Mouse (Mus musculus) thymus, postnatal 10 days (tissue): ENCODE measurements around the gene Hoxa13.
A peak's percentile ranks its signal among the peaks of the same experiment; 100 is the strongest.

Source experiments
- DNase-seq, 2 experiments: peaks; one replicate each; pipeline ENCODE4 v3.0.0; 2021; ENCODE audit warnings: low spot score in 2 of 2

Hoxa13 gene

GRCm38 (mm10) chr6:52252016-52252774 lies 8.5 kb downstream of the Hoxa13 start:
- no peak for DNase-seq

DNA sequence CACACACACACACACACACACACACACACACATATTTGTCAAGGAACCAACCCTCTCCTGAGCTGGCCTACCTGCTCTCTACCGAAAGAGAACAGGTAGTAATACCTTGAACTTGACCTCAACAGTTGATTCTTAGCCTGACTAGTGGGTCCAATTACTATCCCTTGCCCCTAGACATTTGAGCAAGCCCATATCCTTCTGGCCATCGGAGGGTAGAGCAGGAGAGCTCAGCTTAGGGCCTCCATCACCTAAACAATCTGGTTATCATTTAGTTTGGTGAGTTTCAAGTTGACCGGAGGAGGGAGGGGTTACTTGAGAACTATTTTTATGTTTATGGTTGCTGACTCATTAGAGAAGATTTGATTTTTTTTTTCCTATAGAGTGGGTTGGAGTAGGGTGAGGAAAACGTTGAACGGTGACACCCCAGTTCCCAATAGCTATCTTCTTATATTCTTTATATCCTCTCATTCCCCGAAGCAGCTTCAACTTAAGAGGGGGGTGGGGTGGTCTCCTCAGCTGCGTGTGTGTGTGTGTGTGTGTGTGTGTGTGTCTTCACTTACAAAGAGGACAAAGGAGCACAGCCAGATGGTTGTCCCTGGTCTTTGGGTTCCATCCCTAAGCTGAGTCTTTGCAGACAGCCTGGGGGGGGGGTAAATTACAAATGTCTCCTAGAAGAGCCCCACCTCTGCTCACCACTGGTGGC lies 9.4 kb downstream of the Hoxa13 start:
- no peak for DNase-seq

DNA sequence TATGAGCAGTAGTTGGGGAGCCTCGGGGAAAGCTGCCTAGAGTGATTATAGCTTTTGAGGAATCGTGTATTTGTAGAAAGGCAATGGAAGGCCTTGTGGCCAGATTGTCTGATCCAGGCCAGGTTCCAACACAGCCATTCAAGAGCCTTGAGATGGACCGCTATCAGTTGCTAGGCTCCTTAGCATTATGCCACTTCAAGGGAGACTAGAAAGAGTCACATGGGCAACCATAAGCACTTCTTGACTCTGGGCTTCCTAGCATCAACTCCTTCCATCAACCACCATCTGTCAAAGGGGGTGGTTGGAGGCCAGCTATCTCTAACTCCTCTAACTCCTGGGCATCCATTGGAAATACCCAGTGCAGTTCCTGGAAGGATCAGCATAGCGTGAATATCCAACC lies 10.9 kb downstream of the Hoxa13 start:
- no peak for DNase-seq

- DNase-seq, result no peak
These were observed 11.3 kb downstream of the Hoxa13 start for GRCm38 (mm10) chr6:52249415-52249738.

- no peak for DNase-seq
These were observed 11.9 kb downstream of the Hoxa13 start for GRCm38 (mm10) chr6:52248638-52249414.

- DNase-seq, result no peak
These were observed 12.7 kb downstream of the Hoxa13 start for GRCm38 (mm10) chr6:52247766-52248637.

DNA sequence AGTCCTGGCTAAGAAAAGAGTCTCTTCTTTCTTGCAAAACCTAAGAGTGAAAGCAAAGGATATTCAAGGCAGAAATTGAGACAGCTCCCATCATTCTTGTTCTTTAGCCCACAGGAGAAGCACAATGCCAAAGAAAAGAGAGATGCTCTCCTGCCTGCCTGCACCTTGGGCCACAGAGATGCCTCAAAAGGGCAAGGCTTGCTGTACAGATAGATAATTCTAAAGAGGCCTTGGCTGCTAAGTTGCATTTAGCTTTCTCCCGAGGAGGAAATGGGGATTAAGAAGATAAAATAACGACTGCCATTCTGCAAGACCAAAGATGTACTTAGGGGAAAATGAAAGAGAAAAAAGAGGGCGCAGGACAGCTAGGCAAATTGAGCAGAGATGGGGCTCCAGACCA lies 13.8 kb downstream of the Hoxa13 start:
- no peak for DNase-seq

- no peak for DNase-seq
These were observed 14.3 kb downstream of the Hoxa13 start for GRCm38 (mm10) chr6:52246403-52246803.

DNA sequence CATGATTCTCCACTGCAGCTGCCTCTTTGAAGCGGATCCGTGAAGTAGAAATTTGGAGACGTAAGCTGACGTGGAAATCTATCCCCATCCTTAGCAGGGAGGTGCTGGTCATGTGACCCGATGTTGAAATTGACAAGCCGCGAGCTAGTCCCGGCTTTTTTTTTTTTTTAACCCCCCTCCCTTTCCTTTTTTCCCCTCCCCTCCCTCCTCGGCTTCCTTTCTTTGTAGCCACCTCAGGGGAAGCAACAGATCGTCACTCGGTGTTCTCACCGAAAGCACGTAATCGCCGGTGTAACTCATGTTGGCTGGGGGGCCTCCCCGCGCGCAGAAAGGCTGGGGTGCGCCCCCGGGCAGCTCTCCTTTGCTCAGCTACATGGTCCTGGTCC lies 14.9 kb downstream of the Hoxa13 start, which contains the start of gene Hoxa11:
Gene Hoxa11, minus strand, starts transcription at position 54 of the 386 bp plus-strand sequence.
- no peak for DNase-seq

GRCm38 (mm10) chr6:52245040-52245756 lies 15.5 kb downstream of the Hoxa13 start:
- no peak for DNase-seq

DNA sequence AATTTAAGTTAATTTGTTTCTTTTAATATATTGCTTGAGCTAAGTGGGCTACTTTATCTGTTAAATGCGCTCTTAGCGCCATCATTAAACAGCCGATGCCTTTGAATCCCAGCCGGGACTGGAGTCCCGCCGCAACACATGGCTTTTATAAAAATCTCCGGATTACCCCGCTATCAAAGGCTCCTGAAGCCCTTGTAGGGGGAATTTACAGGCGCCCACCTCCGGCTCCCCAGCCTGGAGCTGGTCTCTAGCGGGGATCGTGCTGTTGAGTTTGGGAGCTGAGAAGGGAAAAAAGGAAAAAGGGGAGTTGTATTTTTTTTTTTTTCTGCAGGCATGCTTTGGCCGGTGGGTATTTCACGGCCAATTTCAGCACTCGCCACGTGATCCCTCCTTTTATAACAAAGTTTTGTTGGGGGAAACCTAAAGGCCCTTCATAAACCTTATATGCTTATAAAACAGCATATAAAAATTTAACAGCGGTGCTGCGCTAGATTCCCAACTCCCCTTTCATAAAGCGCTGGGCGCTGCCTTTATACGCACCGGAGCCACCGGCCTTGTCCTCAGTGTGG lies 16.1 kb downstream of the Hoxa13 start:
- DNase-seq, result no peak

DNA sequence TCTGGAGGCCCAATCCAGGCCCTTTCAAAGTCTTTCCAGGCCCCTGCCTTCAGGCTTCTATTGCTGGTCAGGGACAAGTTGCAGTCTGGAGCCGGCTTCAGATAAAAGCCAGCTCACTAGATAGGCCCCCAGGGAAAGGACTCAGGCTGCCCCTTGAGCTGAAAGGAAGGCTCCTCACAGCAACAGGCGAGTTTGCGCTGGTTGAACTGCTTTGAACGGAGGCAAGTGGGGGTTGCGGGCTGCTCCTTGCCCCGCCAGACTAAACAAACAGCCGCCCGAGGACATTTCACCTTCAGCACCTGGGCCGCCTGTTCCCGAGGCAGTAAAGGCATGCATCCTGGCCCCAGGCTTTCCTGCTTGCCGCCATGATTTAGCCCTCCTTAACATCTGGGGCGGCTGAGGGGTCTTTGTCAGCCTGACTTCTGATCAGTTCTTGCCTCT lies 17.0 kb downstream of the Hoxa13 start:
- no peak for DNase-seq

GRCm38 (mm10) chr6:52242801-52243332 lies 17.8 kb downstream of the Hoxa13 start:
- DNase-seq, result no peak

DNA sequence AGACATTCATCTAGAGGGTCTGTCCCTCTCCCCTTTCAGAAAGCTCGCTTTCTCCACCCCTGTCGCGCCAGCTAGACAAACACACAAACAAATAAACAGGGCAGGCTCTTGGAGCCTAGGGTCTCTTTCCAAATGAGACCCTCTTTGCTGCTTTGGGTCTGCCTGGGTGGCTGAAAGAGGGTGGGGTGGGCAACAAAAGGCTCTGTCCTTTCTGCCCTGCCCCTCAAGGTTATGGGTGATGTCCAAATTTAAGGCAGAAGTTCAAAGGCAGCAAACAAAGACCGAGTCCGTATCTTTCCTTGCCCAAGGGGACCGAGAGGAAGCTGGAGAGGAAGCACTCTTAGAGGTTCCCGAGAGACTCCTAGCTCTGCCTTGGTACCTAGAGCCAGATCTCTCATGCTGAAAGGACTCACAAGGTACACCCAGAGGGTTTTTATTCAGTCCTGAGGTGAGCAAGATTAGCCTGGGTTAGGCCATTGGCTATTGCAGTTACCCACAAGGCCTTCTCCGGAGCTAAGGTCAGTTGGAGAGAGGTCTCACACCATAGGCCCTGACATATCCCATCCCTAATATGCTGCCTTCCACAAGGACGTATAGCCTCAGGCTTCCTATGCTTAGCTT lies 19.6 kb downstream of the Hoxa13 start:
- no peak for DNase-seq

DNA sequence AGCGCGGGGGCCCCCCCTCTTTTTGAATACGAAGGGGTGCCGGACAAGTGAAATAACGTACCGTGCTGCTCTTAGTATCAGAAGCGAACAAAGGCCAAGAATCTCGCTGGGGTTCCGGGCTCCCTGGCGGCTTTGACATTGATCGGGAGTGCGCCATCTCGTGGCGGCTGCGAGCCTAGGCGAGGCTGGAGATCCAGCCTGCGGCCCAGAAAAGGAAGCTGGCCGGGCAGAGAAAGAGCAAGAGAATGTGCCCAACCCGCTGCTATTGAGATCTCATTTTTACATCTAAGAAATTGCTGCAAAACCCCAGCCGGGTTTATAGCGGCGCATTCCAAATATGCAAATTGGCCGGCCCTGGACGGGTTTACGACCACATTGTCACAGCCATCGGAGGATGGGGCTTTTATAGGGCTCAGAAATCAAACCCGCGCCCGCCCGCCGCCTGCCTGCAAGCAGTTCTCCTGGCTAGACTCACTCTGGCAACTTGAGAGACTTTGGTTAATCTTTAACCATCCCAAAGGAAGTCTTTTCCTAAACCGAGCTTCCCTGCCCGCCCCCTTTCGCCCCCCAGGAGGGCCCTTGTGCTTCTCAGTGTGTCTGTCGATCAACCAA lies 20.2 kb downstream of the Hoxa13 start, which contains the start of gene Hoxa10:
Gene Hoxa10, minus strand, starts transcription at position 466 of the 612 bp plus-strand sequence.
- peak; percentile 55 to 78 for DNase-seq

DNA sequence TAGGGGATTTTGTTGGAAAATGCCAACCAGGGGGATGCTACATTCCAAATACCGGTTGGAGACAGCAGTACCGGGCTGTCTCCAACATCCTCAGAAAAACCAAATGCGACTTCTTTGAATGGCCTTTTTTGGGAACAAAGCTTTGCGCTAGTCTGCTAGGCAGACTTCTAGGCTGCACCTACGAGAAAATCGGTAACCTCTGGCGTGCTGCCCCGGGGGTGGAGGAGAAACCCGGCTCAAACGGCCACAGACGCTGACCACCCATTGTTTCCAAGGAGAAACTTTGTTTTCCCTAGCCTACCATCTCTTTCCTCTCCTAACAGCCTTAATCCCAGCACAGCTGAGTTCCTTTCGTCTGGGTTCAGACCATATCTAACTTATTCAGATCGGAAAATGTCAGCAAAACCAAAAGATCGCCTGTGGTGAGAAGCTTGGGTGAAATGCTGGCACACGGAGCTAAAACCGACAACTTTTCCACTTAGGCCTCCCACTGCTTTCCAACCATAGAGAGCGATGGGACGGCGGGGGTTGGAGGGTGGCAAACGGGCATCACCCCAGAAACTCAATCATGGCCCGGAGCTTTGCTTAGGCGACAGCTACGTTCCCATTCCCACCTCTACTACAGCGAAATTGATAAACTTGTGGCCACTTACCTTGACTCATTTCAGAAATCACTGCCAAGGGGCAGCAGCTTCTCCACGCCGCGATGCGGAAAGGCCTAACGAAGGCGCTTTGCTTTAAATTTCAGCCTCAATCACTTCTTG lies 20.9 kb downstream of the Hoxa13 start:
- DNase-seq, result no peak

GRCm38 (mm10) chr6:52238976-52239375 lies 21.7 kb downstream of the Hoxa13 start:
- no peak for DNase-seq

GRCm38 (mm10) chr6:52238155-52238545 lies 22.5 kb downstream of the Hoxa13 start:
- DNase-seq, result no peak
